Mouse (Mus musculus) spleen, adult 10 weeks (tissue): ENCODE results near the gene Krt76. TPM values are rescaled to one million over a fixed set of nuclear protein-coding genes. Genes with fewer than 3 reads are reported as not detected.

Source experiments
- polyA plus RNA-seq: library from polyadenylated mRNA; stranded (reverse); fragments of 350-450 nt; fragmentation: Illumina TruSeq; extraction: RNeasy Lipid Tissue Mini Kit (QIAGEN cat#74804); gene quantifications from one replicate; pipeline ENCODE4 v1.2.3, GENCODE M21; 2015; ENCODE audit warnings: low replicate concordance; ENCODE audit not compliant: insufficient read depth

Gene Krt76
- not detected for polyA plus RNA-seq

DNA sequence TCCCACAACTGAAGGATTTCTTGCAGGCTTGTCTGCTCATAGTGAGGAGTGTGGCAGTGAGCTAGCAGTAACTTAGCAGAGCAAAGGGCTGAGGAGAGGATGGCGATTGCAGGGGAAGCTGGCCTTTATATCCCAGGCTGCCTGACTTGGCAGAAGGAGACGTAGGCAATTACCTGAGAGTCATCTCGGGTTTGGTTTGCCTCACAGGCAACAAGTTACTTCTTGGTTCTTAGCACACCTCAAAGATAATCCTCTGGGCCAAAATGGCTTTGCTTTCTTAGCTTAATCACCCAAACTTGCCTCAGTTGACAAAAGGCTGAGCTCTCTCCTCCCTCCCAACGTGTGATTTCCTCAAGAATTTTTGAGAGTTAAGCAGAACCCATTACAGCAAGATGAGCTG is at the start of gene Krt76:
Gene Krt76 (minus strand): TSS at position 101 of the 400 bp plus-strand sequence.

DNA sequence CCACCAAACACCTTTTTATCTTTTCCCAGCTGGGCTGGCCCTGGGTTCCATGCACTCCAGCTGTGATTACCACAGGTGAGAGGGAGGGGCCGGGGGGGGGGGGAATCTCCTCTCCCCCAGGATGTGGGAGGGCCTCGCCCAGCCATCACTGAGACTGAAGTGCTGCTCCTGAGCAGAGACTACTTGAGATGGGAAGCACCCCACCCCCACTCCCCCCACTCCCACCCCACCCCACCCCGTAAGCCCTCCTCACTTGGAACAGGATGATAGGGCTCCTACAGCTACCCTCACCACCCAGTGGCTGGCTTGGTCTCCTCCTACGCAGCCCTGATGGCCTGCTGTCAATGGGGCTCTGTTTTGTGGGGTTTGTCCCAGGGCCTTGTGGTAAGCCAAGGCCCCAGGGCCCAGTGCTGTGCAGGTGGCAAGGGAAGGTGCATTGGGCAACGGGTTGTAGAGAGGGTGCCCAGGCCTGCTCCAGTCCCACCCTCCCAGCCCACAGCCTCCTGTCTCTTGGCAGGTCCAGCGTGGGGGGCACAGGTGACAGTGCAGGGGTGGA is 47.6 kb upstream of the Krt76 start, which contains the start of gene Krt79:
Gene Krt79 (minus strand): TSS at position 51 of the 556 bp plus-strand sequence.

DNA sequence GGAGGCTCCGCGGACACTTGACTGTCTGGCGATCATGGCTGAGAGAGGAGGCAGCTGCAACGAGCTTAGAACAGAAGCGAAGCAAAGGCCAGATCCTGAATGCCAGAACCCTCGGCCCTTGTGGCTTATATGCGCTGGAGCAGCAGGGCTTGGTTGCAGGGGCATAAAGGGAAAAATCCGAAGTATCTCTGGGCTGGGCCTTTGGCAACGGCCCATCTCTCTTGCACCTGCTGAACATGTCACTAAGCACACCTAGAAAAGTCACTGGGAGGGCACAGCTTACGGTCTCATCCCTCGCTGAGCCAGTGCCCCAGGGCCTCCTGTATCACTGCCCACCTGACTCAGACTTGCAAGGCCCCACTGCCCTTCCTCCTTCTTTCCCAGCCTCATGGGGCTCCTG is 31.9 kb upstream of the Krt76 start, which contains the start of gene Krt4:
Gene Krt4 (minus strand): TSS at position 101 of the 400 bp plus-strand sequence.

DNA sequence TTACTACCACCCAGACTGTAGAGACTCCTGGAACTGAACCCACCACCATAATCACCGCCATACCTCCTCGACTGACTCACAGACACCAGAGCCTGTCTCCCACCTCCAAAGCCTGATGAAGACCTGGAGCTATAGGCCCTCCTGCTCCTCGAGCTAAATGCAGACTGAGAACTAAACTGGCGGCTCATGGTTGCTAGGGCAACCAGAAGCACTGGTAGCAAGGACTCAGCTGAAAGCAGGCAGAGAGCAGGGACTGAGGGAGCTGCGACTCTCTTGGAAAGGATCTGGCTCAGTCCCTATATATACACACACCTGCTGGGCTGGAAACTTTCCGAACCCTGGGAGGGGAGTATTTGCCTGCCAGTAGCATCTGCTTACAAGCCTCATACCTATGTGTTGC is 23.3 kb downstream of the Krt76 start, which contains the start of gene Krt77:
Gene Krt77 (minus strand): TSS at position 275 of the 400 bp plus-strand sequence.

DNA sequence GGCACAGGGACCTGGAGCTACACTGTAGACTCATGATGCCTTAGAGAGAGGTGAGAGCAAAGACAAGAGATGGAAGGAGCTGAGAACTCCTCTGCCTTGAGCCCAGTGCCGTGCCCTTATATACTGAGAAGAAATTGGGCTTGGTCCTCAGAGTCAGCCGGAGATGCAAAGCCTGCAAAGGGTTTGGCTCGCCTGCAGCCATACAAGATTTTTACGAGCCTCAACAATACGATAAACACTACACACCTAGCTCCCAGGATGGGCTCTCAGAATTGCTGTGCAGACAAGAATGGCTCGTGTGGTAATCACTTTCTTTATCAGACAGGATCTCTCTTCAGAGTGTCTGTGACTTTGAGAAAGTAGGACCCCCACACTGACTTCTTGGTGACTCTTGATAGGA is 42.0 kb downstream of the Krt76 start, which contains the start of gene Krt1:
Gene Krt1 (minus strand): TSS at position 101 of the 400 bp plus-strand sequence.

Other genes starting within 250 kb of the Krt76 start
- not detected for gene Gm5478, start 245.5 kb downstream of the Krt76 start, polyA plus RNA-seq
- not detected for gene Krt6b, start 212.6 kb downstream of the Krt76 start, polyA plus RNA-seq
- gene Krt6a, start 198.6 kb downstream of the Krt76 start, polyA plus RNA-seq: not detected
- gene Krt5, start 180.0 kb downstream of the Krt76 start, polyA plus RNA-seq: not detected
- not detected for gene Krt71, start 149.8 kb downstream of the Krt76 start, polyA plus RNA-seq
- not detected for gene Krt72, start 106.5 kb downstream of the Krt76 start, polyA plus RNA-seq
- gene Krt73, start 90.6 kb downstream of the Krt76 start, polyA plus RNA-seq: not detected
- gene Krt2, start 74.8 kb downstream of the Krt76 start, polyA plus RNA-seq: not detected
- 0.10 TPM for gene Krt1, start 42.1 kb downstream of the Krt76 start, polyA plus RNA-seq
- gene Krt77, start 23.2 kb downstream of the Krt76 start, polyA plus RNA-seq: not detected
- not detected for gene Krt4, start 31.8 kb upstream of the Krt76 start, polyA plus RNA-seq
- not detected for gene Krt79, start 47.4 kb upstream of the Krt76 start, polyA plus RNA-seq
- gene Krt78, start 61.4 kb upstream of the Krt76 start, polyA plus RNA-seq: not detected
- 0.19 TPM for gene Krt8, start 111.6 kb upstream of the Krt76 start, polyA plus RNA-seq
- 0.17 TPM for gene Krt18, start 135.3 kb upstream of the Krt76 start, polyA plus RNA-seq
- gene Eif4b, start 180.9 kb upstream of the Krt76 start, polyA plus RNA-seq: 272 TPM
- gene Tns2, start 207.5 kb upstream of the Krt76 start, polyA plus RNA-seq: 51.0 TPM
- gene Spryd3, start 243.3 kb upstream of the Krt76 start, polyA plus RNA-seq: 15.6 TPM